Mouse (Mus musculus) thymus, postnatal 0 days (tissue): Measurements from ENCODE around the gene Gm15085. TPM values are rescaled to one million over a fixed set of nuclear protein-coding genes. Genes with fewer than 3 reads are reported as not detected.
"Not testable (repeated sequence)": the region's sequence is repeated elsewhere in the genome, so short reads cannot be mapped to it uniquely, and the experiment has no call there.

ENCODE experiments used
- DNase-seq: peaks from one replicate; pipeline ENCODE4 v3.0.0-alpha.2; 2015; ENCODE audit warnings: low spot score
- polyA plus RNA-seq: library from polyadenylated mRNA; unstranded; fragments of >200 nt; fragmentation: Nextera tagmentation; extraction: Ambion mirVana; gene quantifications from 2 replicates; pipeline ENCODE4 v1.2.1, GENCODE M21; 2015

Gene Gm15085
- polyA plus RNA-seq, result not detected in 2 replicates

DNA sequence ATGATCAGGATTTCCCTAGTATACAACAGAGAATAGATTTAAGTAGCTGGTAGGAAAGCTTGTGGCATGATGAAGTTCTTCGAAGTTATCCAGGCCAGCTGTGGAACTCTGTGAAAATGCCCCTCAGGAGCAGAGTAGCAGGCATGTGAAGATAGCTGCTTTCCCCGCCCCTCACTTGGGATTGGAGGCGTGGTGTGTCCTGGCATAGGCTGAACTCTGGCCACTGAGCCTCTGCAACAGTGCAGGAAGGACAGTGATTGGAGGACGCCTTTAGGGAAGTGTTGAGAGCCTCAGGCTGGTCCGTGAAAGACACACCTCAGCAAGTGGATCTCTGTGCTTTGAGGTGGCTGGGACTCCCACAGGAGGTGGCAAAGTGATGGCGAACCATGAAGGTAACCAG is at the start of gene Gm15085:
Gm15085 (plus strand) TSS at position 301 of the 400 bp plus-strand sequence.
- DNase-seq, result not testable (repeated sequence)

Other genes starting within 250 kb of the Gm15085 start
- gene Gm15093, start 175.2 kb upstream of the Gm15085 start, polyA plus RNA-seq, result 0.07 TPM in 1 of 2 replicates, not detected in the other
- not detected in 2 replicates for gene Gm10439, start 147.0 kb downstream of the Gm15085 start, polyA plus RNA-seq